Mouse (Mus musculus): ENCODE results near the gene Zfp292.

Gene Zfp292

GRCm38 (mm10) chr4:34777677-34778527, 104.9 kb downstream of the Zfp292 start, which contains the start of gene Smim8:
Gene Smim8, minus strand, starts transcription at chr4:34778423.
- POLR2A ChIA-PET: interaction anchor here (0.6 to 2.2 kb wide), 44 partner anchors 8 to 227 kb away, joined by 3 to 19 read pairs (median 4); partner anchors contain the start of genes Slc35a1 (in 2 of the 4), Akirin2 (in 1 of the 4) and Zfp292 (in 1 of the 4)
- CTCF ChIA-PET: interaction anchor here in 3 of 4 experiments (0.6 to 2.1 kb wide), 15 partner anchors 10 to 1191 kb away, joined by 3 to 10 read pairs (median 3); no protein-coding TSS in a partner anchor

DNA sequence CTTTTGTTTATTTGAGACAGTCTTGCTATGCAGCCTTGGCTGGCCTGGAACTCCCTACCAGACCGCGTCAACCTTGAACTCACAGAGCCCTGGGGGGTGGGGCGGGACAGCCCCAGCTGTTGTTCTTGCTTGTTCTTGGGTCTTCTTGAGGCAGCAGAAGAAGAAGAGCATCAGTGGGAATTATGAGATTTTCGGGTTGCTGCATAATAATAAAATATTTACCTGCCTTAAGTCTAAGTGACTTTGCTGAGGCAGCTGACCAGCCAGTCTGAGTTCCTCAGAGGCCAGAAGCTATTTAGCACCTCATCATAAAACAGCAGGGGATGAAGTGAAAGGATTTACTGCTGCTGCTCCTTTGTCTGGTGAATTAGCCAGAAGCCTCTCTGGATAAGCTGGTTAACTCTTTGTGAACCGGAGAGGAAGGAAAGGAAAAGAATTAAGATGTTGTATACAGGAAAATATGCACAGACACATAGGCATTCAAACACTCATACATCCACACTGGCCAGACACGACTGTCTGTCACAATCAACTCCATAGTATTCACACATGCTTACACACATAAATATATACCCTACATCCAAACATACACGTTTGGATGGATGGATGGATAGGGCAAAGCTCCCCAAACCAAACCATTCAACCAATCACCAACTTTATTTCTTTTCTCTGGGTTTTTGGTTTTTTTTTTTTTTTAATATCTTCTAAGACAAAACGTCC, 110.9 kb downstream of the Zfp292 start:
- POLR2A ChIA-PET: interaction anchor here (0.5 to 2.4 kb wide), 19 partner anchors 9 to 1464 kb away, joined by 3 to 6 read pairs (median 3); partner anchors contain the start of genes Cfap206 (in 1 of the 4) and Zfp292 (in 1 of the 4)
- CTCF ChIA-PET: interaction anchor here in 3 of 4 experiments (0.5 to 2.4 kb wide), 6 partner anchors 50 to 403 kb away, joined by 3 to 9 read pairs (median 4); no protein-coding TSS in a partner anchor

GRCm38 (mm10) chr4:34756163-34756562, 126.6 kb downstream of the Zfp292 start, which contains the start of gene Gm136:
Gene Gm136, minus strand, starts transcription at chr4:34756263.
- ChIA-PET POLR2A (interaction anchor here in 1 of 4 experiments (1.7 to 2.6 kb wide), 2 partner anchors 11 to 12 kb away, joined by 3 to 7 read pairs; no protein-coding TSS in a partner anchor), CTCF (no interaction called here)
